Mouse (Mus musculus) embryo, embryonic 10.5 days (tissue): ENCODE data around the gene Hspb1.
A peak's percentile ranks its signal among the peaks of the same experiment; 100 is the strongest.

Experiments used
- DNase-seq: peaks from one replicate; pipeline ENCODE4 v3.0.0-alpha.2; 2015; ENCODE audit warnings: low spot score

Hspb1 gene

DNA sequence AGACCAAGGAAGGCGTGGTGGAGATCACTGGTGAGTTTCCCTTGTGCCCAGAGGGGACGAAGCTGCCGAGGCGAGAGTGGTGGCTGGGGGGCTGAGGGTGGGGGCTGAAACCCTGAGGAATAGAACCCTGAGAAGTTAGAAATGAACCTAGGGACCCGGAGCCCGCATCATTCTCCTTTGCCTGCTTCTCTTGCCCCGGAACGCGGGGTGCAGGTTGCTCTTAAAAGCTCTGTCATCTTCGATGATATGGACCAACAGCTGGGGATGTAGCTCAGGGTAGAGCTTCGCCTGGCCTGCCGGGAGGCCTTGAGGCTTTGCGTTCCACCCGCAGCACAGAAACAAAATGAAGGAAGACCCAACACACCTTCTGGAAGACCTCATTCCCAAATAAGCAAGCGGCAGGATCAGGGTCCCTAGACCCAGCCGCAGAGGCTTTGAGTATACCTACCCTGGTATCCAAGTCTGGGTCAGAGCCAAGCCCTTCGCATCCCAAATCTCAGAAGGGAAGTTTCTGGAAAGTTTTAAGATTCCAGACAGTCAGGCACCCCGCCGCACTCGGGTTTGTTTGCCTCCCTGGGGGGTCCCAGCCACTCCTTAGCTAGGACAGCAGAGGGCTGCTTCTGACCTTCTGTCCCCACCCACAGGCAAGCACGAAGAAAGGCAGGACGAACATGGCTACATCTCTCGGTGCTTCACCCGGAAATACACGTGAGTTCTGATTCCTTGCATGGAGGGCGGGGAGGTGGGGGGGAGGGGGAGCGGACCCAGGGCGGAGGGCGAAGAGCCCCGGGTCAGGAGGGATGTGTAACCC, 891 bp downstream of the Hspb1 start:
- DNase-seq = no peak

DNA sequence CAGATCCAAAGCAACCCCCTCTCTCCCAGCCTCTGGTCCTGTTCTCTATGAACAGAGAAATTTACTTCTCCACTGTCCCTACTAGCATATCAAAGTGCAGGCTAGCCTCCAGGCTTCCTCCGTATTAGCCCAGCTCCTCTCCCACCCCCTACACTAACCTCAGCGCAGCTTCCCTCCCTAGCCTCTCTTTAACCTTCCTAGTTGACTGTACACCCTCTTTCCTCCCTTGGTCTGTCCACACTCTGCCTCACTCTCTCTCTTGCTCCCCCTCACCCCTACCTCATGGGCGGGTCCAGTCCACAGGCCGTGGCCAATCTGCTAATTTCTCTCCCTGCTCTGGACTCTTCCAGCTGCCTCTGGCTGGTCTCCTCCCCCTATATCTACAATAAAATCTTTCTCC, 2.6 kb downstream of the Hspb1 start:
- no peak for DNase-seq

DNA sequence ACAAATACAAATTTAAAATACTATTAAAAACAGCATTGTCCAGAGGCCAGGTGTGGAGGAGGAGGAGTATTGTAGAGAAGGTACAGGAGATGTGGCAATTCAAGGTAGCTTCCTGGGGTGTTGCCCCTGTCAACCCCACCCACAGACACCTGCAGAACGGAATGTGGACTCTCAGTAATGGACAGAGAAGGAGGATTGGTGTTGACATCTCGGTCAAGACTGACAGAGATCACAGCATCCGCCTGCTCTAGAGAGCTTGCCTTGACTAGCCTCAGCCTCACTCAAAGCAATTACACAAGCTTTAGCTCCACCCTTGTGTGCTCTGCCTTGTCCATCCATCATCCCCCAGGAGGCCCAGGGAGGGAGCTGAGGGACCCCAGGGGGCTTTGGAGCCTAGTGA, 3.2 kb downstream of the Hspb1 start:
- DNase-seq = no peak

DNA sequence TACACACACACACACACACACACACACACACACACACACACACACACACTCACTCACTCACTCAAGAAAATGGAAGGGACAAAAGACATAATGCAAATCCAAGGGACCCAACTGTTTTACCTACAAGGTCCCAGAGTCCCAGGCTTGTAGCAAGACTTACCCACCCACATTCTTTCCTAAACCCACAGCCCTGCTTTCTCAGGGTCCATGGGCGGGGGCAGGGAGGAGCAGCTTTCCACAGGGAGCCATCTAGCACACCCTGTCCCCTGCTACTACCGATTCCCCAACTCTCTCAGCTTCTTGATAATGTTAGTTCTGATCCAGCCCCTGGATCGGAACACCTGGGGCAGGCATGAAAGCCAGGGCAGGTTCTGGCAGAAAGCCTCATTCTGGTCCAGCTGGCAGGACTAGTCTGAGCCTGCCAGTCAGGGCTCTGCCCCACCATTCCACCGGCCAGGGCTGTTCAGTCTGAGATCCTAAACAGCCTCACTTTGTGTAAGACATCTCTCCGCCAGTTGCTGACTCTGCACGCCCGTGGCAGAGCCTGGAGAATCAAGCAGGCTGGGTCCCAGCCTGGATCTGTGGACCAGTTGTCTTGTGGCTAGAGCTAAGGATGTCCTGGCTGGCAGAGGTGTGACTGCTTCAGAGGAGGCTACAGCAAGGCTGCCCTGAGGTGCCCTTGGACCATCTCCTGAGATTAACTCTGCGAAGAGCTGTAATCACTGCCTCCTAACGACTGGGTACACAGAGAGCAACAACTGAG, 5.1 kb downstream of the Hspb1 start:
- no peak for DNase-seq

DNA sequence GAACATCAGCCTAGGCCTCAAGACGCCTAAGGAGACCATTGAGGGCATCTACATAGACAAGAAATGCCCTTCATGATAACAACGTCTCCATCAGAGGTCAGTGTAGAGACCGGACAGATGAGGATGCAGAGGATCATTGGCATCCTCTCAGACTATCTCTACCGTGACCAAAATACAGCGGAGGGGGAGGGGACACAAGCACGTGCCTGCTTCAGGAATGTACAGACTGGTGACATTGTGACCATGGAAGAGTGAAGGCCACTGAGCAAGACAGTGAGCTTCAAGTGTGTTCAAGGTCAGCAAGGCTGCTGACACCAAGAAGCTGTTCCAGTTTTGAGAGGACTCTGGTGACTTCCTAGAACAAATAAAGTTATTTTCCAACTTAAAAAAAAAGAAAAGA, 7.2 kb downstream of the Hspb1 start:
- DNase-seq = no peak

DNA sequence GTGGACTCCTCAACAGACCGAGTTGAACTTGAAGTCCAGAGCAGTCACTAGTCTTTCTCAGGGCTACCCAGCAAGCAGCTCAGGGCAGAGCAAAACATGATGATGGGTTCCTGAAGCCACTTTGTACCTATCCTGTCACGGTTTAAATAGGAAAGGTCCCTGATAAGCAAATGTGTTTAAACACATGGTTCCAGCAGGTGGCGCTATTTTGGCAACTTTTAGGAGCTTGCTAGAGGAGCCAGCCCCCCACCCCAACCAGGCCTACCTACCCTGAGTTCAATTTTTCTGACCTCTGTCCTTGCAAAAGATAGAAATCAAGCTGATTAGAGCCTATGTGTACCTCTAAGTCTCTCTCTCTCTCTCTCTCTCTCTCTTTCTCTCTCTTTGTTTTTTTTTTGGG, 10.3 kb downstream of the Hspb1 start:
- DNase-seq = peak; percentile 77

DNA sequence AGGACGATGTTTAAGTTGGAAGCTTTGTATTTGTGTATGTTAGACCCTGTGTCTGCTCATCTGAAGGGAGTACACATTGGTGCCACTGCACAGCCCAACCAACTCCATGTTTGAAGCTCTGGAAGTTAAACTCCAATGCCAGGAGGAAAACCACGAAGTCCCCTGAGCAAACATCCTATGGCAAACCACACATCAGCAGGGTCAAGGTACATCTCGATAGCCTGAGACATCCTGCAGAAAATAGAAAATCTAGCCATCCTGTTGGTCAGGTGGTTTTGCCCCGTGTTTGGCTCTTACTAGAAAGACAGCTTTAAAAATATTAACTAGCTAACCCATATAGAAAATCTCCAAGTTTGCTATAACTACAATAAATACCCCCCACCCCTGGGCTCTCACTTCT, 11.3 kb downstream of the Hspb1 start:
- DNase-seq = no peak

DNA sequence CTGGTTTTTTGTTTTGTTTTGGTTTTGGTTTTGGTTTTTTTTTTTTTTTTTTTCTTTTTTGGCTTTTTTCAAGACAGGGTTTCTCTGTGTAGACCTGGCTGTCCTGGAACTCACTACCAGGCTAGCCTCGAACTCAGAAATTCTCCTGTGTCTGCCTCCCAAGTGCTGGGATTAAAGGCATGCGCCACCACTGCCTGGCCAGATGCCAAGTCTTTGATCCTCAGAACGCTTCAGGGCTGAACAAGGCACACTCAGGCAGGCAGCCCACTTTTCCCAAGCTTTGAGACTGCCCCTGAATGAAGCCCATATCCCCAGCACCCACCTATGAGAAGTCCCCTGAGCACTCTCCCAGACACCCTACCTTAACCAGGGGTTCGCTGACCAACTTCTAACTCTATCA, 12.1 kb downstream of the Hspb1 start:
- DNase-seq = no peak

DNA sequence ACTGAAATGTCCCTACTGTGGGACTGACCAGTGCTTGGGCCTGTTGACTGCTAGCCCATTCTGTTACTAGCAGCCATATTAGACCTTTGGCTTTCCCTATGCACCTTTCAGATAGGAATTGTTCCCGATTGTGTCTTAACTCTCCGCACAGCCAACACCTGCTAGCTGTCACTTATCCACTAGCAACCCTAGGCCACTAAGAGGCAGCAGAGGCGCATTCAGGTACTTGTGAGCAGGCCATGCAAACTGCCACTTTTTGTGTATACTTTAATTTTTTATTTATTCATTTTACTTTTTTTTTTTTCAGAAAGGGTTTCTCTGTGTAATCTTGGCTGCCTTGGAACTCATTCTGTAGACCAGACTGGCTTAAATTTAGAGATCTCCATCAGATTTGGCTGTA, 13.0 kb downstream of the Hspb1 start:
- DNase-seq = no peak

DNA sequence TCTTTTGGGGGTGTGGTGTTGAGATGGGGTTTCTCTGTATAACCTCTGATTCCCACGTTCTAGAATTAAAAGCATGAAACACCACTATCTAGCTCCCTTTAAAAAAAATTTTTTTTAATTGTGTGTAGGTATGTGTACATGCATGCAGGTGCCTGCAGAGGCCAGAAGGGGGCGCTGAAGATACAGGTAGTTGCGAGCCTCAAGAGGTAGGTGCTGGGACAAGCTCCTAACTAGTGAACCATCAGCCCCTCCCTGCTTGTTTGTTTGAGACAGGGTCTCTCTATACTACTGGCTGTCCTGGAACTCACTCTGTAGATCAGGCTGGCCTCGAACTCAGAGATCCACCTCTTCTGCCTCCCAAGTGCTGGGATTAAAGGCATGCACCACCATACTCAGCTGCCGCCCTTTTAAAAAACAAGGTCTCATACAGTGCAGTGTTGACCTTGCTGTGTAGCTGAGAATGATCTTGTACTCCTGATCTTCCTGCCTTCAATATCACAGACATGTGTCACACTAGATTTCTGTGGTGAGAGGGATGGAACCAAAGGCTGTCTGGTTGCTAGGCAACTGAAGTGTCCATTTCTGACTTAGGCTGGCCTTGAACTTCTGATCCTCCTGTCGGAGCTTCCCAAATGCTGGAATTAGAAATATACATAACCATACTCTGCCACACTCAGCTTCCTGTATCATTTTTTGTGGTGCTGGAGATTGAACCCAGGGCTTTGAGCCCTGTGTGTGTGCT, 13.8 kb downstream of the Hspb1 start:
- no peak for DNase-seq

DNA sequence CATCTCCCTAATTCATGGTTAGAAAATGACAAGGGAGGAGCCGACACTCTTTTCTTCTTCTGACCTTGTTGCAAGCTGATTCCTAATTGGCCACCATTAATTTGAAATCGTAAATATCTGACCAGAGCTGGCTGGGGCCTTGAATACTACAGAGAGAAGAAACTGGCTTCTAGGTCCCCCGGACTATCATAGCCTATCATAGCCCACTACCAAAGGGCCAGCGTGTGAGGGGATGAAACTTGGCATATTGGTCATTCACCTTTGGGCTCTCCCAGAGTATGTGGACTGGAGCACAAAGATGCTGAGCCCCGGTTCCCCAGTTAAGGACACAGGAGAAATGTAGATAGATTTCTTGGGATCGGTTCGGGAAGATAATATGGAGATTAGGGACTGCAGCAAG, 15.3 kb downstream of the Hspb1 start:
- DNase-seq = no peak

DNA sequence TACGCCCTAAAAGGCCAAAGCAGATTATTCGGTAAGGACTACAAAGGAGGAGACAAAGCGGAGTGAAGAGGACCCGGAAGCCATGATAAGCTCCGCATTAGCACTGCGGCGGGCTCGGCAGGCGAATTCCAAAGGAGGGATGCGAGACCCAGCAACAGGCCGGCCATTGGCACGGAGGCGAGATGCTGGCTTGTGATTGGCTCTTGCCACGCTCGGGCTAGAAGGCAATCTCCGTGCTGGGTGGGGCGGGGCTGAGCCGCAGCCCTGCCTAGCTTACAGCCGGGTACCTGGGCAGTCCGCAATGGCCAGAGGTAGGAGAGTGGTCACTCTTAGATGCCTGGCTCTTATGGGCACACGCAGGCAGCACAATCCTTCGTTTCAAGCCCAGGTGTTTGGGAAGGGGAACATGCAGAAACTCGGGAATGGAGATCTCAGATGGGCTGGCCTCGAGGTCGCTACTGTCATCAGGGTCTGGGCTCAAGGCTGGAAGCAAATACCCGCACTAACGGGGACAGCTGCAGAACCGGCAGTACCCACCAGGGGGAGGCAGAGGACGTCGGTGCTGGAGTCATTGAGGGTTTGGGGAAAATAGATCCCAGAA, 15.9 kb downstream of the Hspb1 start:
- peak; percentile 94 for DNase-seq

DNA sequence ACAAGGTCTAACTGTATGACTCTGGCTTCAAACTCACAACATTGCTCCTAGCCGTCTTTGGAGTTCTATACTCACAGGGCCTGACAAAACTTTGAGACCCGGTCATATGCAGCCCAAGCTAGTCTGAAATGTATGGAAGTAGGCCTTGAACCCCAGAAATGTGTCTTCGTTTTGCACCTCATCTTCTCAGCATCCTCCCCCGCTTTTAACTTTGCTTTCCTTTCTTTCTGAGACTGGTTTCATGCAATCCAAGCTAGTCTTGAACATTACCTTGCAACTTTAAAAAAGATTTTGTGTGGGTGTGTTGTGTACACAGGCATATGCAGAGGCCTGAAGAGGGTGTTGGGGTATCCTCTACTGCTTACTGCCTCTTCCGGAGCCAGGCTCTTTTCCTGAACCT, 16.5 kb downstream of the Hspb1 start:
- no peak for DNase-seq

DNA sequence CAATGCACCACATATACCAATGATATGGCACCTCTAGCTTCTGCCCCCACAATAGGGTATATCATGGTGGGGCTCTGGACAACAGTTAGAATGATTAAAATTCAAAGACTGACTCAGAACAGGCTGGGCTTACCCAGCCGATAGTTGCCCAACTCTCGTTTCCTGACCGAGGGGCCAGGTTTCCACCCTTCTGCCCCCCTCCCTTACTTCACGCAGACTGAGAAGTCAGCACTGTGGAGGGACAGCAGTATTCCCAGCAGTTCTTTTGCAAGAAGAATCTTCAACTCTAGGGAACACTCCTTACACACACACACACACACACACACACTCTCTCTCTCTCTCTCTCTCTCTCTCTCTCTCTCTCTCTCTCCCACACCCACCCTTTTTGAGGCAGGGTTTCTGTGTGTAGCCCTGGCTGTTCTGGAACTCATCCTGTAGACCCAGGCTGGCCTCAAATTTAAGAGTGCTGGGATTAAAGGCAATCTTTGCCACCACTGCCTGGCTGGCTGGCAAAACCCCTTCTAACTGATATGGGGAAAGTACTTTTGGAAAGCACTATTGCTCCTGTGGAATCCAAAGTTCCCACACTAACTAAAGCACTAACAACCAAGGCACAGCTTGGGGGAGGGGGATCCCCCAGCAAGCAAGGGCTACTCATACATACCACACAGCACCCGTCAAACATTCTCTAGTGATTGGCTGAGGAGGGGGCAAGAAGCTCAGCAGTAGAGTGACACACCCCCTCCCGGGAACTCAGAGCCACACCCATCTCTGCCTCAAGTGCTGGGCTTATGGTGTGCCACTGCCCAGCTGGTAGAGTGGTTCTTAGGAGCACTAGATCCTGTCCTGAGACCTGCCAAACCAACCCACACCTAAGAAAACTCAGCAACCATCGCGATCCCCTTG, 17.9 kb downstream of the Hspb1 start:
- DNase-seq = no peak

DNA sequence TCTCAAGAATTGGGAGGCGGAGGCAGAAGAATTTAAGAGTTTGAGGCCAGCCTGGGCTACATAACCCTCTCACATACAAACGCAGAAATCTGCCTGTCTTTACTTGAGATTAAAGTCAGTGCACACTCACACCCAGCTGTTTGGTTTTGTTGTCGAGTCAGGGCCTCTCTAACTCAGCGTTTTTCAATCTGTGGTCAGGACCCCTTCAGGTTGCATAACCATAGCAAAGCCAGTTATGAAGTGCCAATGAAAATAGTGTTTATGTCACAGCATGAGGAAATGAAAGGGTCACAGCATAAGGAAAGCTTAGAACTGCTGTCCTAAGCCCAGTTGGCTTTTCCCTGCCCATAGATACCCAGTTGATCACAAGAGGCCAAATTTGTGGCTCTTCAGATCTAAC, 19.1 kb downstream of the Hspb1 start:
- DNase-seq = no peak

DNA sequence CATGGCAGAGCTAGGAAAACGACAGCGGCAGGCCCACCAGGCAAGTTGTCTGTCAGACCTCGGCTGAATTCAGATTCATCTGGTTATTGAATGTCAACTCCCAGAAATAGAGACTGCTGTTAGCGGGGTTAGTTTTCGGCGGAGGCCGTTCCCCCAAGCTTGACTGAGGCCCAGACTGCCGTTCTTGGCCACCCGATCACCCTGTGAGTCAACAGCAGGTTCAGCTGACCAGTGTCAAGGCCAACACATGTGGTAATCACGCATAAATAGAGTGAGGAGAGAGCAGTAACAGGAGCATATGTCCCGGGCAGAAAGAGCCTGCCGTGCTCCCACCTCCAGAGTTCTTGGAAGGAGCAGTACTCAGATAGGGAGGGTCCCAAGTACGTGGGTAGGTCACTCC, 19.5 kb downstream of the Hspb1 start:
- no peak for DNase-seq

DNA sequence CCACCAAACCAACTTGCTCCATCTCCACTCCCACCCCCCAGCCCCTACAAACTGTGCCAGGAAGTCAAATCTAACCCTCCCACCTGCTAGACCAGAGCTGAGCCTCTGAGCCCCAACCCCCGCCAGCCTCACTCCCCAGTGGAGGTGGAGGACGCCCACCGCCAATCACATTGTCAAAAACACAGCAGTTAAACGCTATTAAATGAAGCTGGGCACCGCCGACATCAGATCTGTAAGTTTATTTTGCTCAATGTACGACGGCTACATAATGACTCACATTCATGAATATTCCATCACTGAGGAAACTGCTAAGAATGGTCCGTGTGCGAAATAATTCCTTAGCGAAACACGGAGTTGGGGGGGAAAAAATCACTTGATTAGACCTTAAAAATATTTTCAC, 20.5 kb downstream of the Hspb1 start:
- DNase-seq = no peak

DNA sequence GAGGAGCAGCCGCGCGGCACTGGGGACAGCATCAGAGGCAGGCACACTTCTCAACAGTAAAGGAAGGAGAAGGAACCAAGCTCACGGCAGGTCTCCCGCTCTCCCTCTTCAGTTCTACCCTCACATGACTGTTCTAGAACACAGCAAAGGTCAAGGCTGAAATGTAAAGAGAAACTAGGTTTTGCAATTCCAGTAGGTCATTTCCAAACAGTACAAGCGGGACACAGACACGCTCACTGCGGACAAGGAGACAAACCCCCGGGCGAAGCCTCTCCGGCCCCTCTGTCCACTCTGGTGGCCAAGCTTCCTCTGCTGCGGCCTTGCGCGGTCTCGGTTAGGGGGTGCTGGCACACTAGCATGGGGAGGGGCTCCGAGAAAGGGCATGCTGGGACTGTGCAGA, 21.3 kb downstream of the Hspb1 start:
- no peak for DNase-seq

DNA sequence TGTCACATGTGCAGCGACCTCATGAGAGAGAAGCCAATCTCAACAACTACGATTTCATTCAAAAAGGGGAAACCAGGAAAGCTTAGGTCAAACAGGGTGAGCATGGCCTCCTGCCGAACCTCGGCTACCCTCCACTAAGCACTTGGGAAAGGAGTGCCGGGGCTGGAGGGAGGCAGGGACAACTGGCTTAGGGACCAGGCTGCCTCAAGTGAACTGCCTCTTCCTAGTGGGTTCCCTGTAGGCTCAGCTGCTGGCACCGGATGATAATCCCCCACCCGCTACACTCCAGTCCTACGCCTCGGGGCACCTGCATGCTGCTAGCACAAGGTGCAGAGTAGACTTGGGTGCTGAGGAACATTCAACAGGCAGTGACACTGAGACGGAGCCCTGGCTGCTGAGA, 21.9 kb downstream of the Hspb1 start:
- DNase-seq = no peak

DNA sequence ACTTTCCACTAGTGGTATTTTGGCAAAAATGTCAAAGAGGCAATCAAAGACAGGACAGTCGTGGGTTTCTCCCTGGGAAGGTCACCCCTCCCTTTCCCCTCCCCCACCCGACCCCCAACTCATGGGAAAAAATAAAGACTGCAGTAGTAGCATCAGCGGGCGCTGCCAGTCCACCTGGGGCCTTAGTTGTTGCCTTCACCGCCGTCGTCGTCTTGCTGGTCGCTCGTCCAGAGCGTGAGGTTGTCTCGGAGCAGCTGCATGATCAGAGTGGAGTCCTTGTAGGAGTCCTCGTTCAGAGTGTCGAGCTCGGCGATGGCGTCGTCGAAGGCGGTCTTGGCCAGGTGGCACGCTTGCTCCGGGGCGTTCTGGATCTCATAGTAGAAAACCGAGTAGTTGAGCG, 23.1 kb downstream of the Hspb1 start:
- DNase-seq = no peak

DNA sequence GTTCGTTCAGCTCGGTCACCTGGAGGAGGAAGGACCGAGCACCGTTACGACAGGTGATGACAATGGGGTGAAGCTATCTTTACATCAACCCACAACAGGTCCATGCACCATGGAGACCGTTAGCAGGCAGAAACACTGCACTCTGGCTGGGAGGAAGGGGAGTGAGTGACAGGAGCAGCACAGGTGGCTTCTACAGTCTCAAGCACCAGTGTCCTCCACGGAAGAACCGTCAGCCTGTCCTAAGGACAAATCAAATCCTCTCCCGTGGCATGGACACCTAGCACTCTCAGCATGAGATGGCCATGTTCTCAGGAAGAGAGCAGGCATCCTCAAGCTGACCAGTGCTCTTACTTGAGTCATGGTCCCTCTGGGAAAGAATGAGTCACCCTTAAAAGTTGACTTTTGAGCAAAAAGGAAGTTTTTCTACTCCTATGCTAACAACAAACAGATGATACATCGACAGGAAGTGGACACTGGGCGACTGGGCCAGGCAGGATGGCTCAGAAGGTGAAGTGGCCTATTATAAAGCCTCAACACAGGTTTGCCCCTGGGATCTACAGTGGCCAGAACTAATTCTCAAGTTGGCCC, 24.0 kb downstream of the Hspb1 start:
- DNase-seq = no peak
